Mouse (Mus musculus): ENCODE results near the gene Muc3. TPM values are rescaled to one million over a fixed set of nuclear protein-coding genes. Genes with fewer than 3 reads are reported as not detected.
"Not testable (repeated sequence)": the region's sequence is repeated elsewhere in the genome, so short reads cannot be mapped to it uniquely, and the experiment has no call there.

Gene Muc3
- polyA plus RNA-seq (2012; rRNA removed) = not detected in 2 replicates

DNA sequence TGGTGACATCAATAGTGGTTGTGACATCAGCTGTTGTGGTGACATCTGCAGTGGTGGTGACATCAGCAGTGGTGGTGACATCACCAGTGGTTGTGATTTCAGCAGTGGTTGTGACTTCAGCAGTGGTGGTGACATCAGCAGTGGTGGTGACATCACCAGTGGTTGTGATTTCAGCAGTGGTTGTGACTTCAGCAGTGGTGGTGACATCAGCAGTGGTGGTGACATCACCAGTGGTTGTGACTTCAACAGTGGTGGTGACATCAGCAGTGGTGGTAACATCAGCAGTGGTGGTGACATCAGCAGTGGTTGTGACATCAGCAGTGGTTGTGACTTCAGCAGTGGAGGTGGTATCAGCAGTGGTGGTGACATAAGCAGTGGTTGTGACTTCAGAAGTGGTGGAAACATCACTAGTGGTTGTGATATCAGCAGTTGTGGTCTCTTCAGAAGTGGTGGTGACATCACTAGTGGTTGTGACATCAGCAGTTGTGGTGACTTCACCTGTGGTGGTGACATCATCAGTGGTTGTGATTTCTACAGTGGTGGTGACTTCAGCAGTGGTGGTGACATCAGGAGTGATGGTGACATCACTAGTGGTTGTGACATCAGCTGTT lies at the start of gene Muc3:
Gene Muc3 (minus strand): TSS at position 51 of the 611 bp plus-strand sequence.
- H3K4me1 ChIP-seq (ENCODE audit: control insufficient read depth, insufficient read depth, low read length); H3K27ac ChIP-seq (ENCODE audit: insufficient read depth, low read length): not testable (repeated sequence)

GRCm38 (mm10) chr5:137194488-137195120 lies 45.5 kb upstream of the Muc3 start:
- TF ChIP-seq CTCF (IDR thresholded peaks at IDR 0.05; ENCODE audit: extremely low read depth, insufficient read depth, low read length) = no peak
- no peak for TF ChIP-seq POLR2A (IDR thresholded peaks at IDR 0.05; ENCODE audit: extremely low read depth, insufficient read depth, low read length)
- H3K4me1 ChIP-seq (ENCODE audit: control insufficient read depth, insufficient read depth, low read length) = no peaks in the 10 kb centered on the region
- no peak overlapping the region for H3K4me3 ChIP-seq (ENCODE audit: insufficient read depth, low read length)
- H3K27ac ChIP-seq (ENCODE audit: insufficient read depth, low read length) = no peak overlapping the region

More for the DNA sequence above, at the start of gene Muc3:
- not testable (repeated sequence) for H3K4me3 ChIP-seq (ENCODE audit: insufficient read depth, low read length)

- no peak overlapping the region for H3K4me3 ChIP-seq (ENCODE audit: insufficient read depth, low read length)
- no peaks in the 10 kb centered on the region for H3K4me1 ChIP-seq (ENCODE audit: control insufficient read depth, insufficient read depth, low read length)
- H3K27ac ChIP-seq (ENCODE audit: insufficient read depth, low read length) = no peak overlapping the region
- TF ChIP-seq CTCF (IDR thresholded peaks at IDR 0.05; ENCODE audit: extremely low read depth, insufficient read depth, low read length) (no peak), POLR2A (IDR thresholded peaks at IDR 0.05; ENCODE audit: extremely low read depth, insufficient read depth, low read length) (no peak)
Measured at GRCm38 (mm10) chr5:137193279-137193952, 44.3 kb upstream of the Muc3 start.

- Histone ChIP-seq H3K27ac (ENCODE audit: insufficient read depth, low read length) (no peak overlapping the region), H3K4me1 (ENCODE audit: control insufficient read depth, insufficient read depth, low read length) (no peaks in the 10 kb centered on the region), H3K4me3 (ENCODE audit: insufficient read depth, low read length) (peak overlapping the region; percentile 38)
- TF ChIP-seq CTCF (IDR thresholded peaks at IDR 0.05; ENCODE audit: extremely low read depth, insufficient read depth, low read length) = no peak
- TF ChIP-seq POLR2A (IDR thresholded peaks at IDR 0.05; ENCODE audit: extremely low read depth, insufficient read depth, low read length) = 0 out of 2 replicates have a peak, but pooled peaks have one; percentile 4
Measured at GRCm38 (mm10) chr5:137189326-137189725, 40.2 kb upstream of the Muc3 start.

- no peak overlapping the region for H3K4me3 ChIP-seq (ENCODE audit: insufficient read depth, low read length)
- H3K27ac ChIP-seq (ENCODE audit: insufficient read depth, low read length) = no peak overlapping the region
- H3K4me1 ChIP-seq (ENCODE audit: control insufficient read depth, insufficient read depth, low read length) = no peaks in the 10 kb centered on the region
- TF ChIP-seq CTCF (IDR thresholded peaks at IDR 0.05; ENCODE audit: extremely low read depth, insufficient read depth, low read length) (no peak), POLR2A (IDR thresholded peaks at IDR 0.05; ENCODE audit: extremely low read depth, insufficient read depth, low read length) (no peak)
Measured at GRCm38 (mm10) chr5:137185362-137185761, 36.2 kb upstream of the Muc3 start.

DNA sequence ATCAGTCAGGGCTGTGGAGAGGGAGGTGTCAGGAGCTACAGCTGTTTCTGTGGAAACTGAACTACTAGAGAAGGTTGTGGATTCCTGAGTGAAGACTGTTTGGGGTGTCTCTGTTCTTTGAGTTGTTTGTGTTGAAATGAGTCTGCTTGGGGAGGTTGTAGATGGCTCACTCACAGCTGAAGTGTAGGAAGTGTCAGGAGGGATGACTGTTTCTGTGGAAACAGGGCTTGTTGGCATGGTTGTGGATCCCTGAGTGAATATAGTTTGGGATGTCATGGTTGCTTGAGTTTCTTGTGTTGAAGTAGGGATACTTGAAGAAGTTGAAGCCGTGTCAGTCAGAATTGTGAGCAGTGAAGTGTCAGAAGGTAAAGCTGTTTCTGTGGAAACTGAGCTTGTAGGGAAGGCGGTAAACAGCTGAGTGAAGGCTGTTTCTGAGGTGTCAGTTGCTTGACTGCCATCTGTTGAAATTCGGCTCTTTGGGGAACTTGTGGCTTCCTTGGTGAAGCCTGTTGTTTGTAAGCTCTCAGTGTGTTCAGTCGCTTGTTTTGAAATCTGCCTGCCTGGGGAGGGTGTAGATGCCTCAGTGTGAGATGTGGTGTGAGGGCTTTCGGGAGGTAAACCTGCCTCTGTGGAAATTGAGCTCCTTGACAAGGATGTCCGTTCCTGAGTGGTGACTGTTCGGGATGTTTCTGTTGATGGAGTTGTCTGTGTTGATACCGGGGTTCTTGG lies 30.7 kb upstream of the Muc3 start:
- no peak overlapping the region for H3K4me3 ChIP-seq (ENCODE audit: insufficient read depth, low read length)
- no peak overlapping the region for H3K27ac ChIP-seq (ENCODE audit: insufficient read depth, low read length)
- H3K4me1 ChIP-seq (ENCODE audit: control insufficient read depth, insufficient read depth, low read length) = no peaks in the 10 kb centered on the region
- TF ChIP-seq POLR2A (IDR thresholded peaks at IDR 0.05; ENCODE audit: extremely low read depth, insufficient read depth, low read length) (no peak), CTCF (IDR thresholded peaks at IDR 0.05; ENCODE audit: extremely low read depth, insufficient read depth, low read length) (no peak)

DNA sequence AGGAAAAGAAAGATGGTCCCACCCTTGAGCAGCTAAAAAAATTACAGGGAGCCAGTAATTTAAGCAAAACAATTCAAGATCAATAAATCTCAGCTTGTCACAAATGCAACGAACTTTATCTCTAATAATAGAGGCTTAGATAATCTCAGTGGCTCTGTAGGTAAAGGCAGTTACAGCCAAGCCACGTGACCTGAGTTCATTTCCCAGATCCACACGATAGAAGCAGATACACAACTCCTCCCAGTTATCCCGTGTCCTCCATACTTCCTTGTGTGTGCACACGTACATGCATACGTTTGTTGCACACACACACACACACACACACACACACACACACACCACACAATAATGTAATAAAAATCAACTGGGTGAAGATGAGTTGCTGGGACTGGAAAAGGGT lies 24.8 kb upstream of the Muc3 start:
- TF ChIP-seq POLR2A (IDR thresholded peaks at IDR 0.05; ENCODE audit: extremely low read depth, insufficient read depth, low read length) (no peak), CTCF (IDR thresholded peaks at IDR 0.05; ENCODE audit: extremely low read depth, insufficient read depth, low read length) (no peak)
- H3K4me1 ChIP-seq (ENCODE audit: control insufficient read depth, insufficient read depth, low read length) = no peaks in the 10 kb centered on the region
- no peak overlapping the region for H3K4me3 ChIP-seq (ENCODE audit: insufficient read depth, low read length)
- H3K27ac ChIP-seq (ENCODE audit: insufficient read depth, low read length) = no peak overlapping the region

DNA sequence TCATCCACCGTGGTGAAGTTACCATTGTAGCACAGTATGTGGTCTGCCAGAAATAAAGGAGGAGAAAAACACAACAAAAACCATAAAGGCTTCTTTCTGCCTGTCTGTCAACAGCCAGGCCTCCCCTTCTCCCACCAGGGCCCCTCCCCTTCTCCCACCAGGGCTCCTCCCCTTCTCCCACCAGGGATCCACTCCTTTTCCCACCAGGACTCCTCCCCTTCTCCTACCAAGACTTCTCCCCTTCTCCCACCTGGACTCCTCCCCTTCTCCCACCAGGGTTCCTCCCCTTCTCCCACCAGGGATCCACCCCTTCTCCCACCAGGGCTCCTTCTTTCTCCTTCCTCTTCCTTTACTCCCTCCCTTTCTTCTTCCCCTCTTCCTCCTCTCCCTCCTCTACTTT lies 23.5 kb upstream of the Muc3 start:
- Histone ChIP-seq H3K4me3 (ENCODE audit: insufficient read depth, low read length) (no peak overlapping the region), H3K27ac (ENCODE audit: insufficient read depth, low read length) (no peak overlapping the region), H3K4me1 (ENCODE audit: control insufficient read depth, insufficient read depth, low read length) (no peaks in the 10 kb centered on the region)
- TF ChIP-seq POLR2A (IDR thresholded peaks at IDR 0.05; ENCODE audit: extremely low read depth, insufficient read depth, low read length) (no peak), CTCF (IDR thresholded peaks at IDR 0.05; ENCODE audit: extremely low read depth, insufficient read depth, low read length) (no peak)

DNA sequence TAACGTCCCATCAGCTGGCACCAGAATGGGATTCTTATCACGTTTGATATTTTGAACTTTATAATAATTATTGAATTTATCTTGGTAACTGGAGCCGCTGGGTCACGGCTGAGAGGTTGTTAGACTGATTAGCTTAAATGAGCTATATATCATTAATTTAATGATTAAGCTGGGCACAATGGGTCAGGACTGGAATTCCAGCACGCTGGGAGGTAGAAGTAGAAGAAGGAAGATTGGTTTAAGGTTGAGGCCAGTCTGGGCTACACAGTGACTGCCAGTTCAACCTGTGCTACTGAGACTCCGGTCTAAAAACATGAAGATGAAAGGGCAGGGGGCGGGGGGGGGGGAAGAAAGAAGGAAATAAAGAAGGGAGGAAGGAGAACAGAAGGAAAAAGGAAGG lies 22.4 kb upstream of the Muc3 start:
- Histone ChIP-seq H3K4me1 (ENCODE audit: control insufficient read depth, insufficient read depth, low read length) (no peaks in the 10 kb centered on the region), H3K4me3 (ENCODE audit: insufficient read depth, low read length) (no peak overlapping the region), H3K27ac (ENCODE audit: insufficient read depth, low read length) (no peak overlapping the region)
- no peak for TF ChIP-seq POLR2A (IDR thresholded peaks at IDR 0.05; ENCODE audit: extremely low read depth, insufficient read depth, low read length)
- TF ChIP-seq CTCF (IDR thresholded peaks at IDR 0.05; ENCODE audit: extremely low read depth, insufficient read depth, low read length) = no peak
